ENCODE assay signal across 11 mouse cellular contexts in genomic region chr11:6562359-6562758, GRCm38 (mm10). TPM values are rescaled to one million over a fixed set of nuclear protein-coding genes. Genes with fewer than 3 reads are reported as not detected.
DNase-seq lines count a peak whose midpoint lies in the region; ATAC-seq lines count a peak whose summit lies in the region.
"Had no signal": no experiment of that assay in that cellular context is flagged by ENCODE, and none has a peak within 500 bp of the region (broad histone marks: within the 10 kb centered on the region; RNA-seq: fewer than 3 reads in every experiment).

No protein-coding gene starts in this region.

- H3K36me3 ChIP-seq in heart, embryonic 15.5 days: no peaks in the 10 kb centered on the region
- H3K36me3 ChIP-seq in forebrain, embryonic 11.5 days (ENCODE audit: control insufficient read depth, insufficient read depth, low read length): no peaks in the 10 kb centered on the region

- H3K27me3 ChIP-seq in heart, embryonic 15.5 days: no peaks in the 10 kb centered on the region
- H3K27me3 ChIP-seq in forebrain, embryonic 11.5 days (ENCODE audit: control insufficient read depth, insufficient read depth, low read length): no peaks in the 10 kb centered on the region
- H3K27me3 ChIP-seq: CH12.LX; embryonic facial prominence, embryonic 12.5 days had no signal

- no peaks in the 10 kb centered on the region for H3K9me3 ChIP-seq in heart, embryonic 15.5 days (replicated peaks)
- no peaks in the 10 kb centered on the region for H3K9me3 ChIP-seq in forebrain, embryonic 11.5 days (ENCODE audit: control insufficient read depth, low read length)
- H3K9me3 ChIP-seq: embryonic facial prominence, embryonic 12.5 days had no signal

- ATAC-seq in heart, embryonic 15.5 days (replicated peaks; ENCODE audit: insufficient number of reproducible peaks, insufficient read depth, low FRiP score, low read depth): no peak
- ATAC-seq in hematopoietic stem cell, adult 5-6 weeks (replicated peaks in 1 of 2; ENCODE audit: insufficient read depth in 1 of 2, low FRiP score in 2 of 2, low TSS enrichment in 1 of 2, low read depth in 1 of 2, poor library complexity in 2 of 2, severe bottlenecking in 2 of 2): peak; percentile 46 to 71
- ATAC-seq in forebrain, embryonic 11.5 days (replicated peaks; ENCODE audit: low FRiP score): no peak

- no peak overlapping the region for H3K9ac ChIP-seq in heart, embryonic 15.5 days
- no peak overlapping the region for H3K9ac ChIP-seq in forebrain, embryonic 11.5 days (ENCODE audit: low read length)
- H3K9ac ChIP-seq: embryonic facial prominence, embryonic 12.5 days had no signal

- peak overlapping the region; percentile 28; the same call in 1 of the 2 replicates for H3K4me3 ChIP-seq in heart, embryonic 15.5 days
- H3K4me3 ChIP-seq in forebrain, embryonic 11.5 days (ENCODE audit: low read depth, low read length): no peak overlapping the region
- H3K4me3 ChIP-seq: embryonic facial prominence, embryonic 12.5 days had no signal

- no peak overlapping the region; the same call in 1 of the 2 replicates for H3K4me2 ChIP-seq in heart, embryonic 15.5 days
- no peak overlapping the region for H3K4me2 ChIP-seq in forebrain, embryonic 11.5 days (ENCODE audit: low read depth, low read length, severe bottlenecking)
- H3K4me2 ChIP-seq: embryonic facial prominence, embryonic 12.5 days had no signal

- intact Hi-C loops in heart, postnatal 25 days (cut with DNase I): no loop called here

- no peak for DNase-seq in heart, postnatal 25 days (ENCODE audit: low spot score)
- DNase-seq in B cell, adult 2 months: peak; percentile 57 to 59
- peak; percentile 38 to 47 for DNase-seq in natural killer cell, adult 2 months (ENCODE audit: low spot score in 2 of 2)
- no peak for DNase-seq in forebrain, embryonic 11.5 days (ENCODE audit: low spot score)
- DNase-seq in retina, embryonic 14.5 days (ENCODE audit: low spot score): no peak
- DNase-seq in frontal cortex, postnatal 10 days (ENCODE audit: low spot score in 2 of 2): no peak
- DNase-seq: adrenal gland, postnatal 10 days had no signal

- 68% methylated on average over 6 of the region's 6 CpGs for WGBS in heart, embryonic 15.5 days
- 91% methylated on average over 6 of the region's 6 CpGs for WGBS in forebrain, embryonic 11.5 days

- H3K4me1 ChIP-seq in heart, embryonic 15.5 days (replicated peaks): peaks cover 12% of the 10 kb centered on the region
- H3K4me1 ChIP-seq in forebrain, embryonic 11.5 days (replicated peaks; ENCODE audit: control insufficient read depth, insufficient read depth, low read length): no peaks in the 10 kb centered on the region
- H3K4me1 ChIP-seq: embryonic facial prominence, embryonic 12.5 days had no signal

- H3K27ac ChIP-seq in heart, embryonic 15.5 days: no peak overlapping the region
- H3K27ac ChIP-seq in forebrain, embryonic 11.5 days (ENCODE audit: low read depth, low read length): no peak overlapping the region
- H3K27ac ChIP-seq: embryonic facial prominence, embryonic 12.5 days had no signal

RNA-seq across cellular contexts. Expression of gene Ccm2, which starts 15.7 kb away (rescaled TPM):
- 44.7 and 68.9 TPM in 2 replicates for polyA plus RNA-seq in heart, embryonic 15.5 days (2015; fragmentation: Nextera tagmentation; extraction: Ambion mirVana)
- total RNA-seq in heart, postnatal 25 days (2021): 10 to 100 TPM; 23.9 to 24.3 TPM
- total RNA-seq in hematopoietic stem cell, adult 5-6 weeks (2017): 46.1 and 80.2 TPM in 2 replicates
- polyA plus RNA-seq in forebrain, embryonic 11.5 days (2014; fragmentation: Nextera tagmentation; extraction: Ambion mirVana): 90.8 and 97.2 TPM in 2 replicates

RNA-seq across cellular contexts. Expression of gene Myo1g, which starts 41.6 kb away (rescaled TPM):
- polyA plus RNA-seq in heart, embryonic 15.5 days (2015; fragmentation: Nextera tagmentation; extraction: Ambion mirVana): 1.2 and 4.9 TPM in 2 replicates
- total RNA-seq in heart, postnatal 25 days (2021): 1 to 10 TPM; 1.5 to 2.4 TPM
- total RNA-seq in hematopoietic stem cell, adult 5-6 weeks (2017): 41.4 and 46.3 TPM in 2 replicates
- 0.16 and 0.63 TPM in 2 replicates for polyA plus RNA-seq in forebrain, embryonic 11.5 days (2014; fragmentation: Nextera tagmentation; extraction: Ambion mirVana)

RNA-seq across cellular contexts. Expression of gene Nacad, which starts 43.5 kb away (rescaled TPM):
- polyA plus RNA-seq in heart, embryonic 15.5 days (2015; fragmentation: Nextera tagmentation; extraction: Ambion mirVana): 1.1 and 3.3 TPM in 2 replicates
- total RNA-seq in heart, postnatal 25 days (2021): 1 to 10 TPM in 1 of 2 experiments, under 1 TPM in 1; 0.49 to 1.1 TPM
- 0.05 TPM in 1 of 2 replicates, not detected in the other for total RNA-seq in hematopoietic stem cell, adult 5-6 weeks (2017)
- polyA plus RNA-seq in forebrain, embryonic 11.5 days (2014; fragmentation: Nextera tagmentation; extraction: Ambion mirVana): 28.4 and 29.3 TPM in 2 replicates

Comparison
In these comparisons a context has a peak if more than half of its experiments do, and no peak if none do; other contexts are left out.
1. ATAC-seq: peak in hematopoietic stem cell, adult 5-6 weeks (2 of 2); none in heart, embryonic 15.5 days (single experiment) and forebrain, embryonic 11.5 days (single experiment).
2. DNase-seq: peak in B cell, adult 2 months (2 of 2) and natural killer cell, adult 2 months (2 of 2); none in heart, postnatal 25 days (single experiment), forebrain, embryonic 11.5 days (single experiment), retina, embryonic 14.5 days (single experiment) and frontal cortex, postnatal 10 days (0 of 2).
3. RNA of gene Myo1g, which starts 41.6 kb away (total RNA-seq): 41.4 to 46.3 TPM in hematopoietic stem cell, adult 5-6 weeks; 1.5 to 2.4 TPM in heart, postnatal 25 days; every median in the first group is over 10 times any median in the second.